ENCODE assay signal across 14 mouse cellular contexts in the genomic region with DNA sequence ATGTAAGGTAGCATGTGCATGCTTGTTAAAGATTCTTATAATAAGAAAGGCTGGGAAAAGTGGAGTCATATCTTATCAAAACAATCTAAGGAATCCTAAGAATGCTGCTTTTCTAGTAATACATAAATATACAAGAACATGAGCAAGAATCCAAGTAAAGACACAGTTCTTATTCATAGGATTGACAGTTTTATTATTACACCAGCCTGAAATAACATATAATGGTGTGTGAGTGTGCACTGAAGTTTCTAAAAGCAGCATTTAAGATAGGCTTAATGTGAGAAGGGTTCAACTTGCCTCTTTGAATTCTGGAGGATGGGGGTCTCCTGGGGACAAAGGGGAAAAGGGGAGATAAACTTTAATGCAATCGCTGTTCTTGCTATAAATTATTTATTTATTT.
"Had no signal": no experiment of that assay in that cellular context is flagged by ENCODE, and none has a peak within 500 bp of the region (broad histone marks: within the 10 kb centered on the region; RNA-seq: fewer than 3 reads in every experiment).

No protein-coding gene starts in this region.

- H3K4me2 ChIP-seq: limb, embryonic 13.5 days; liver, embryonic 11.5 days; liver, embryonic 15.5 days; lung, embryonic 15.5 days; midbrain, embryonic 12.5 days had no signal

- H3K27me3 ChIP-seq: limb, embryonic 13.5 days; liver, embryonic 15.5 days; lung, embryonic 15.5 days; megakaryocyte, embryonic 14.5 days; midbrain, embryonic 12.5 days had no signal

- H3K36me3 ChIP-seq: limb, embryonic 13.5 days; liver, embryonic 15.5 days; lung, embryonic 15.5 days; midbrain, embryonic 12.5 days had no signal

- H3K9ac ChIP-seq: limb, embryonic 13.5 days; liver, embryonic 15.5 days; lung, embryonic 15.5 days; midbrain, embryonic 12.5 days had no signal

- H3K9me3 ChIP-seq: limb, embryonic 13.5 days; liver, embryonic 15.5 days; lung, embryonic 15.5 days; megakaryocyte, embryonic 14.5 days; midbrain, embryonic 12.5 days had no signal

- H3K4me3 ChIP-seq: limb, embryonic 13.5 days; liver, embryonic 15.5 days; lung, embryonic 15.5 days; megakaryocyte, embryonic 14.5 days; midbrain, embryonic 12.5 days had no signal

- DNase-seq: kidney, adult 11 months; kidney, postnatal 10 days; layer of hippocampus, adult 9-11 months; right cerebral cortex, postnatal 14 days; thymus, postnatal 36 days had no signal

- H3K27ac ChIP-seq: hindbrain, postnatal 0 days; limb, embryonic 13.5 days; liver, embryonic 15.5 days; lung, embryonic 15.5 days; macrophage; midbrain, embryonic 12.5 days had no signal

- H3K4me1 ChIP-seq: limb, embryonic 13.5 days; liver, embryonic 15.5 days; lung, embryonic 15.5 days; megakaryocyte, embryonic 14.5 days; midbrain, embryonic 12.5 days had no signal

- ATAC-seq: hindbrain, postnatal 0 days; midbrain, embryonic 16.5 days had no signal
